Comparison of ENCODE assay signal across 18 mouse cellular contexts in genomic region chr9:121667822-121668221, GRCm38 (mm10). TPM values are rescaled to one million over a fixed set of nuclear protein-coding genes. Genes with fewer than 3 reads are reported as not detected.
DNase-seq lines count a peak whose midpoint lies in the region; ATAC-seq and TF ChIP-seq lines count a peak whose summit lies in the region.
"Had no signal": no experiment of that assay in that cellular context is flagged by ENCODE, and none has a peak within 500 bp of the region (broad histone marks: within the 10 kb centered on the region; RNA-seq: fewer than 3 reads in every experiment).

No protein-coding gene starts in this region.

- H3K27ac ChIP-seq in forebrain, embryonic 13.5 days = peak overlapping the region; percentile 88
- H3K27ac ChIP-seq in forebrain, embryonic 11.5 days (ENCODE audit: low read depth, low read length) = no peak overlapping the region
- 0 out of 2 replicates have a peak overlapping the region, but pooled peaks have one; percentile 28 for H3K27ac ChIP-seq in liver, adult 2 months (replicated peaks; ENCODE audit: insufficient read depth, low read depth, low read length)
- no peak overlapping the region for H3K27ac ChIP-seq in liver, embryonic 12.5 days
- peak overlapping the region; percentile 46 for H3K27ac ChIP-seq in bone marrow, adult 2 months (ENCODE audit: control insufficient read depth, insufficient read depth, low read depth, low read length, poor library complexity)
- H3K27ac ChIP-seq in forebrain, postnatal 0 days (ENCODE audit: low read depth, low read length) = 0 out of 2 replicates have a peak overlapping the region, but pooled peaks have one; percentile 67
- H3K27ac ChIP-seq: embryonic facial prominence, embryonic 12.5 days; heart, embryonic 13.5 days had no signal

- no peak overlapping the region for H3K9ac ChIP-seq in forebrain, embryonic 13.5 days
- no peak overlapping the region for H3K9ac ChIP-seq in forebrain, embryonic 11.5 days (ENCODE audit: low read length)
- H3K9ac ChIP-seq in liver, adult 2 months (ENCODE audit: low read depth, low read length) = no peak overlapping the region
- no peak overlapping the region for H3K9ac ChIP-seq in liver, embryonic 12.5 days
- no peak overlapping the region for H3K9ac ChIP-seq in forebrain, postnatal 0 days
- H3K9ac ChIP-seq: heart, embryonic 13.5 days had no signal

- no peaks in the 10 kb centered on the region for H3K79me2 ChIP-seq in liver, adult 2 months (ENCODE audit: control insufficient read depth, insufficient read depth, low read length)

- no peaks in the 10 kb centered on the region for H3K36me3 ChIP-seq in forebrain, embryonic 13.5 days (ENCODE audit: poor library complexity, severe bottlenecking)
- H3K36me3 ChIP-seq in forebrain, embryonic 11.5 days (ENCODE audit: control insufficient read depth, insufficient read depth, low read length) = no peaks in the 10 kb centered on the region
- no peaks in the 10 kb centered on the region for H3K36me3 ChIP-seq in liver, adult 2 months (ENCODE audit: control insufficient read depth, insufficient read depth, low read length)
- H3K36me3 ChIP-seq in liver, embryonic 12.5 days = no peaks in the 10 kb centered on the region
- H3K36me3 ChIP-seq in forebrain, postnatal 0 days (ENCODE audit: insufficient read depth) = no peaks in the 10 kb centered on the region
- H3K36me3 ChIP-seq: embryonic facial prominence, embryonic 12.5 days; heart, embryonic 13.5 days had no signal

- H3K4me1 ChIP-seq in forebrain, embryonic 13.5 days = peaks cover 41% of the 10 kb centered on the region
- no peaks in the 10 kb centered on the region for H3K4me1 ChIP-seq in forebrain, embryonic 11.5 days (replicated peaks; ENCODE audit: control insufficient read depth, insufficient read depth, low read length)
- H3K4me1 ChIP-seq in liver, adult 2 months (ENCODE audit: control insufficient read depth, insufficient read depth, low read length) = no peaks in the 10 kb centered on the region
- peaks cover 31% of the 10 kb centered on the region for H3K4me1 ChIP-seq in liver, embryonic 12.5 days
- peaks cover 6% of the 10 kb centered on the region; the same call in 1 of the 2 replicates for H3K4me1 ChIP-seq in bone marrow, adult 2 months (ENCODE audit: control insufficient read depth, insufficient read depth, low read length)
- peaks cover 12% of the 10 kb centered on the region; the same call in 1 of the 2 replicates for H3K4me1 ChIP-seq in forebrain, postnatal 0 days (ENCODE audit: insufficient read depth)

- 76% methylated on average over 11 of the region's 11 CpGs for WGBS in forebrain, embryonic 13.5 days
- WGBS in forebrain, embryonic 11.5 days = 76% methylated on average over 11 of the region's 11 CpGs
- WGBS in liver, adult 2 months = 65% methylated on average over 11 of the region's 11 CpGs
- 51% methylated on average over 11 of the region's 11 CpGs for WGBS in liver, embryonic 12.5 days (ENCODE audit: insufficient replicate concordance)
- 34% methylated on average over 11 of the region's 11 CpGs for WGBS in bone marrow, adult 2 months
- WGBS in forebrain, postnatal 0 days = 68% methylated on average over 11 of the region's 11 CpGs

- H3K9me3 ChIP-seq in forebrain, embryonic 13.5 days (replicated peaks) = no peaks in the 10 kb centered on the region
- no peaks in the 10 kb centered on the region for H3K9me3 ChIP-seq in forebrain, embryonic 11.5 days (ENCODE audit: control insufficient read depth, low read length)
- no peaks in the 10 kb centered on the region for H3K9me3 ChIP-seq in liver, embryonic 12.5 days (replicated peaks)
- H3K9me3 ChIP-seq in forebrain, postnatal 0 days (ENCODE audit: low read length) = no peaks in the 10 kb centered on the region
- H3K9me3 ChIP-seq: embryonic facial prominence, embryonic 12.5 days; heart, embryonic 13.5 days had no signal

- TF ChIP-seq POLR2A in liver, adult 2 months (IDR thresholded peaks at IDR 0.05; ENCODE audit: extremely low read depth, insufficient read depth, low read length) = no peak
- TF ChIP-seq POLR2A in bone marrow, adult 2 months (IDR thresholded peaks at IDR 0.05; ENCODE audit: borderline replicate concordance, control insufficient read depth, low read depth, low read length) = no peak

- H3K4me3 ChIP-seq in forebrain, embryonic 13.5 days = no peak overlapping the region
- no peak overlapping the region for H3K4me3 ChIP-seq in forebrain, embryonic 11.5 days (ENCODE audit: low read depth, low read length)
- H3K4me3 ChIP-seq in liver, adult 2 months (ENCODE audit: insufficient read depth, low read depth, low read length) = no peak overlapping the region
- no peak overlapping the region for H3K4me3 ChIP-seq in liver, embryonic 12.5 days
- H3K4me3 ChIP-seq in bone marrow, adult 2 months (replicated peaks; ENCODE audit: control insufficient read depth, low read depth, low read length) = peak overlapping the region; percentile 47
- no peak overlapping the region for H3K4me3 ChIP-seq in forebrain, postnatal 0 days (ENCODE audit: low read depth, low read length)
- H3K4me3 ChIP-seq: embryonic facial prominence, embryonic 12.5 days; heart, embryonic 13.5 days had no signal

- no peak overlapping the region for H3K4me2 ChIP-seq in forebrain, embryonic 13.5 days
- H3K4me2 ChIP-seq in forebrain, embryonic 11.5 days (ENCODE audit: low read depth, low read length, severe bottlenecking) = no peak overlapping the region
- H3K4me2 ChIP-seq in liver, embryonic 12.5 days = no peak overlapping the region
- no peak overlapping the region for H3K4me2 ChIP-seq in forebrain, postnatal 0 days (ENCODE audit: low read depth)
- H3K4me2 ChIP-seq: embryonic facial prominence, embryonic 12.5 days; heart, embryonic 13.5 days had no signal

- no peak for DNase-seq in forebrain, embryonic 11.5 days (ENCODE audit: low spot score)
- DNase-seq in liver, adult 2 months (ENCODE audit: extremely low read depth, low read depth, low spot score) = no peak
- no peak for DNase-seq in forebrain, postnatal 0 days
- DNase-seq in gastrocnemius, postnatal 10 days = no peak
- DNase-seq: cerebellum, adult 11 months; cerebellum, postnatal 25 days; gastrocnemius, postnatal 36 days; kidney, adult 2 months; kidney, postnatal 36 days; thymus, postnatal 25 days had no signal

- TF ChIP-seq CTCF in liver, adult 2 months (IDR thresholded peaks at IDR 0.05; ENCODE audit: low read depth, low read length) = no peak
- no peak for TF ChIP-seq CTCF in bone marrow, adult 2 months (IDR thresholded peaks at IDR 0.05; ENCODE audit: control insufficient read depth, insufficient read depth, low read length)
- no peak for TF ChIP-seq CTCF in forebrain, postnatal 0 days (IDR thresholded peaks at IDR 0.05; ENCODE audit: low read depth)

- peak; percentile 17; the same call in 1 of the 2 replicates for ATAC-seq in forebrain, embryonic 13.5 days
- ATAC-seq in forebrain, embryonic 11.5 days (replicated peaks; ENCODE audit: low FRiP score) = no peak
- no peak for ATAC-seq in liver, embryonic 12.5 days
- ATAC-seq in forebrain, postnatal 0 days = no peak
- ATAC-seq in erythroblast, adult 5-6 weeks (replicated peaks; ENCODE audit: low FRiP score, poor library complexity, severe bottlenecking) = no peak

- H3K27me3 ChIP-seq in forebrain, embryonic 13.5 days = peaks cover 38% of the 10 kb centered on the region
- peaks cover 2% of the 10 kb centered on the region for H3K27me3 ChIP-seq in forebrain, embryonic 11.5 days (ENCODE audit: control insufficient read depth, insufficient read depth, low read length)
- H3K27me3 ChIP-seq in liver, adult 2 months (ENCODE audit: control insufficient read depth, insufficient read depth, low read length) = peaks cover 7% of the 10 kb centered on the region; the same call in 1 of the 2 replicates
- peaks cover 82% of the 10 kb centered on the region for H3K27me3 ChIP-seq in liver, embryonic 12.5 days (replicated peaks)
- H3K27me3 ChIP-seq in forebrain, postnatal 0 days (ENCODE audit: insufficient read depth, low read length) = no peaks in the 10 kb centered on the region

RNA-seq across cellular contexts. Expression of gene Vipr1, which starts 25.3 kb away (rescaled TPM):
- polyA plus RNA-seq in forebrain, embryonic 13.5 days (2015; fragmentation: Nextera tagmentation; extraction: Ambion mirVana) = 0.37 and 0.59 TPM in 2 replicates
- polyA plus RNA-seq in forebrain, embryonic 11.5 days (2014; fragmentation: Nextera tagmentation; extraction: Ambion mirVana) = 0.59 and 0.76 TPM in 2 replicates
- total RNA-seq in liver, adult 2 months (2014; rRNA removed) = 22.2 and 25.4 TPM in 2 replicates
- polyA plus RNA-seq in liver, adult 2 months (2012; rRNA removed) = 16.7 and 16.9 TPM in 2 replicates
- polyA plus RNA-seq in liver, embryonic 12.5 days (2016; fragmentation: Nextera tagmentation; extraction: Ambion mirVana) = 0.14 and 0.23 TPM in 2 replicates
- 0.72 TPM in 1 of 2 replicates, not detected in the other for polyA plus RNA-seq in bone marrow, adult 2 months (2011; ENCODE audit: insufficient read depth, insufficient read length, low replicate concordance, missing spikeins)
- 0.48 and 1.5 TPM in 2 replicates for total RNA-seq in forebrain, postnatal 0 days (2014; rRNA removed)
- 0.34 and 0.89 TPM in 2 replicates for polyA plus RNA-seq in forebrain, postnatal 0 days (2015; fragmentation: Nextera tagmentation; extraction: Ambion mirVana)
- total RNA-seq in gastrocnemius, postnatal 10 days (2021) = under 1 TPM; 0.61 to 0.99 TPM
- total RNA-seq in erythroblast, adult 5-6 weeks (2015; ENCODE audit: low replicate concordance) = 0.21 TPM in 1 of 2 replicates, not detected in the other
- 0.14 and 0.43 TPM in 2 replicates for total RNA-seq in erythroblast, adult 5-6 weeks (2017; ENCODE audit: low replicate concordance)

RNA-seq across cellular contexts. Expression of gene Lyzl4, which starts 25.9 kb away (rescaled TPM):
- not detected in 2 replicates for polyA plus RNA-seq in forebrain, embryonic 13.5 days (2015; fragmentation: Nextera tagmentation; extraction: Ambion mirVana)
- not detected in 2 replicates for polyA plus RNA-seq in forebrain, embryonic 11.5 days (2014; fragmentation: Nextera tagmentation; extraction: Ambion mirVana)
- not detected in 2 replicates for total RNA-seq in liver, adult 2 months (2014; rRNA removed)
- polyA plus RNA-seq in liver, adult 2 months (2012; rRNA removed) = not detected in 2 replicates
- polyA plus RNA-seq in liver, embryonic 12.5 days (2016; fragmentation: Nextera tagmentation; extraction: Ambion mirVana) = 0.23 and 0.29 TPM in 2 replicates
- not detected in 2 replicates for polyA plus RNA-seq in bone marrow, adult 2 months (2011; ENCODE audit: insufficient read depth, insufficient read length, low replicate concordance, missing spikeins)
- total RNA-seq in forebrain, postnatal 0 days (2014; rRNA removed) = 0.46 TPM in 1 of 2 replicates, not detected in the other
- polyA plus RNA-seq in forebrain, postnatal 0 days (2015; fragmentation: Nextera tagmentation; extraction: Ambion mirVana) = 0.25 TPM in 1 of 2 replicates, not detected in the other
- total RNA-seq in gastrocnemius, postnatal 10 days (2021) = under 1 TPM in 1 of 2 experiments, not detected in 1; 0.81 TPM
- not detected in 2 replicates for total RNA-seq in erythroblast, adult 5-6 weeks (2015; ENCODE audit: low replicate concordance)
- total RNA-seq in erythroblast, adult 5-6 weeks (2017; ENCODE audit: low replicate concordance) = not detected in 2 replicates
- total RNA-seq: gastrocnemius, postnatal 36 days had no signal
- polyA plus RNA-seq: heart, embryonic 13.5 days; limb, embryonic 11.5 days; neural tube, embryonic 14.5 days had no signal

RNA-seq across cellular contexts. Expression of gene Sec22c, which starts 37.5 kb away (rescaled TPM):
- 29.9 and 35.1 TPM in 2 replicates for polyA plus RNA-seq in forebrain, embryonic 13.5 days (2015; fragmentation: Nextera tagmentation; extraction: Ambion mirVana)
- 17.5 and 19.6 TPM in 2 replicates for polyA plus RNA-seq in forebrain, embryonic 11.5 days (2014; fragmentation: Nextera tagmentation; extraction: Ambion mirVana)
- 3.7 and 4.1 TPM in 2 replicates for total RNA-seq in liver, adult 2 months (2014; rRNA removed)
- polyA plus RNA-seq in liver, adult 2 months (2012; rRNA removed) = 5.7 and 9.5 TPM in 2 replicates
- polyA plus RNA-seq in liver, embryonic 12.5 days (2016; fragmentation: Nextera tagmentation; extraction: Ambion mirVana) = 4.4 and 5.1 TPM in 2 replicates
- 4.5 and 8.3 TPM in 2 replicates for polyA plus RNA-seq in bone marrow, adult 2 months (2011; ENCODE audit: insufficient read depth, insufficient read length, low replicate concordance, missing spikeins)
- 21.2 and 24.8 TPM in 2 replicates for total RNA-seq in forebrain, postnatal 0 days (2014; rRNA removed)
- 22.2 and 36.3 TPM in 2 replicates for polyA plus RNA-seq in forebrain, postnatal 0 days (2015; fragmentation: Nextera tagmentation; extraction: Ambion mirVana)
- 1 to 10 TPM; 4.7 to 5.5 TPM for total RNA-seq in gastrocnemius, postnatal 10 days (2021)
- total RNA-seq in erythroblast, adult 5-6 weeks (2015; ENCODE audit: low replicate concordance) = 4.2 and 6.5 TPM in 2 replicates
- 3.2 and 6.6 TPM in 2 replicates for total RNA-seq in erythroblast, adult 5-6 weeks (2017; ENCODE audit: low replicate concordance)

RNA-seq across cellular contexts. Expression of gene Ss18l2, which starts 42.3 kb away (rescaled TPM):
- 130 and 159 TPM in 2 replicates for polyA plus RNA-seq in forebrain, embryonic 13.5 days (2015; fragmentation: Nextera tagmentation; extraction: Ambion mirVana)
- polyA plus RNA-seq in forebrain, embryonic 11.5 days (2014; fragmentation: Nextera tagmentation; extraction: Ambion mirVana) = 90.3 and 94.3 TPM in 2 replicates
- 82.4 and 83.3 TPM in 2 replicates for total RNA-seq in liver, adult 2 months (2014; rRNA removed)
- polyA plus RNA-seq in liver, adult 2 months (2012; rRNA removed) = 35.2 and 56.8 TPM in 2 replicates
- 77.5 and 89.3 TPM in 2 replicates for polyA plus RNA-seq in liver, embryonic 12.5 days (2016; fragmentation: Nextera tagmentation; extraction: Ambion mirVana)
- polyA plus RNA-seq in bone marrow, adult 2 months (2011; ENCODE audit: insufficient read depth, insufficient read length, low replicate concordance, missing spikeins) = 39.6 and 72.1 TPM in 2 replicates
- 69.5 and 104 TPM in 2 replicates for total RNA-seq in forebrain, postnatal 0 days (2014; rRNA removed)
- polyA plus RNA-seq in forebrain, postnatal 0 days (2015; fragmentation: Nextera tagmentation; extraction: Ambion mirVana) = 185 and 241 TPM in 2 replicates
- total RNA-seq in gastrocnemius, postnatal 10 days (2021) = 10 to 100 TPM; 80.2 to 85.8 TPM
- total RNA-seq in erythroblast, adult 5-6 weeks (2015; ENCODE audit: low replicate concordance) = 5.4 and 28.4 TPM in 2 replicates
- total RNA-seq in erythroblast, adult 5-6 weeks (2017; ENCODE audit: low replicate concordance) = 5.5 and 10.0 TPM in 2 replicates

RNA-seq across cellular contexts. Expression of gene Nktr, which starts 51.1 kb away (rescaled TPM):
- polyA plus RNA-seq in forebrain, embryonic 13.5 days (2015; fragmentation: Nextera tagmentation; extraction: Ambion mirVana) = 69.5 and 70.9 TPM in 2 replicates
- 61.6 and 67.5 TPM in 2 replicates for polyA plus RNA-seq in forebrain, embryonic 11.5 days (2014; fragmentation: Nextera tagmentation; extraction: Ambion mirVana)
- total RNA-seq in liver, adult 2 months (2014; rRNA removed) = 36.7 and 38.4 TPM in 2 replicates
- polyA plus RNA-seq in liver, adult 2 months (2012; rRNA removed) = 13.0 and 27.2 TPM in 2 replicates
- 34.0 and 38.9 TPM in 2 replicates for polyA plus RNA-seq in liver, embryonic 12.5 days (2016; fragmentation: Nextera tagmentation; extraction: Ambion mirVana)
- polyA plus RNA-seq in bone marrow, adult 2 months (2011; ENCODE audit: insufficient read depth, insufficient read length, low replicate concordance, missing spikeins) = 41.4 and 50.9 TPM in 2 replicates
- total RNA-seq in forebrain, postnatal 0 days (2014; rRNA removed) = 79.8 and 97.3 TPM in 2 replicates
- polyA plus RNA-seq in forebrain, postnatal 0 days (2015; fragmentation: Nextera tagmentation; extraction: Ambion mirVana) = 31.3 and 43.2 TPM in 2 replicates
- total RNA-seq in gastrocnemius, postnatal 10 days (2021) = 10 to 100 TPM; 36.5 to 57.9 TPM
- total RNA-seq in erythroblast, adult 5-6 weeks (2015; ENCODE audit: low replicate concordance) = 42.6 and 59.0 TPM in 2 replicates
- 81.6 and 92.8 TPM in 2 replicates for total RNA-seq in erythroblast, adult 5-6 weeks (2017; ENCODE audit: low replicate concordance)

Comparison
In these comparisons a context has a peak if more than half of its experiments do, and no peak if none do; other contexts are left out.
1. H3K27ac ChIP-seq: peak in forebrain, embryonic 13.5 days (single experiment), liver, adult 2 months (single experiment), bone marrow, adult 2 months (single experiment) and forebrain, postnatal 0 days (single experiment); none in forebrain, embryonic 11.5 days (single experiment) and liver, embryonic 12.5 days (single experiment).